Mouse (Mus musculus) stomach, postnatal 0 days (tissue): Measurements from ENCODE around the gene Yme1l1.

ENCODE experiments used
- CTCF ChIP-seq: IDR thresholded peaks from 2 replicates; pipeline ENCODE4 v1.5.1; 2016; ENCODE audit warnings: antibody characterized with exemption, low read depth, mild to moderate bottlenecking, moderate library complexity
- EP300 ChIP-seq: optimal IDR thresholded peaks from 2 replicates; pipeline ENCODE3; 2016; ENCODE audit warnings: antibody characterized with exemption

GRCm38 (mm10) chr2:23194366-23194765, 38.2 kb downstream of the Yme1l1 start:
- TF ChIP-seq CTCF (no peak), EP300 (no peak)
